7 mouse cellular contexts compared by ENCODE assay signal in genomic region chr11:98022253-98022554, GRCm38 (mm10). TPM values are rescaled to one million over a fixed set of nuclear protein-coding genes. Genes with fewer than 3 reads are reported as not detected.
A peak's percentile ranks its signal among the peaks of the same experiment; 100 is the strongest.
DNase-seq lines count a peak whose midpoint lies in the region; ATAC-seq and TF ChIP-seq lines count a peak whose summit lies in the region.

No protein-coding gene starts in this region.

- no peaks in the 10 kb centered on the region for H3K9me3 ChIP-seq in lung, postnatal 0 days (ENCODE audit: low read length)
- H3K9me3 ChIP-seq in forebrain, embryonic 11.5 days (ENCODE audit: control insufficient read depth, low read length), result no peaks in the 10 kb centered on the region
- H3K9me3 ChIP-seq in limb, embryonic 11.5 days (ENCODE audit: control insufficient read depth, low read length), result no peaks in the 10 kb centered on the region
- no peaks in the 10 kb centered on the region for H3K9me3 ChIP-seq in neural tube, embryonic 15.5 days (replicated peaks)

- H3K9ac ChIP-seq in lung, postnatal 0 days (replicated peaks; ENCODE audit: low read depth), result peak overlapping the region; percentile 50
- peak overlapping the region; percentile 85 for H3K9ac ChIP-seq in forebrain, embryonic 11.5 days (ENCODE audit: low read length)
- peak overlapping the region; percentile 83 for H3K9ac ChIP-seq in limb, embryonic 11.5 days (ENCODE audit: low read length)
- peak overlapping the region; percentile 99 for H3K9ac ChIP-seq in neural tube, embryonic 15.5 days (replicated peaks)

- no peak for TF ChIP-seq EP300 in lung, postnatal 0 days (IDR thresholded peaks at IDR 0.05)

- no peak for TF ChIP-seq CTCF in lung, postnatal 0 days (IDR thresholded peaks at IDR 0.05)

- peak overlapping the region; percentile 96 for H3K4me2 ChIP-seq in lung, postnatal 0 days (replicated peaks; ENCODE audit: low read depth, low read length)
- peak overlapping the region; percentile 94 for H3K4me2 ChIP-seq in forebrain, embryonic 11.5 days (ENCODE audit: low read depth, low read length, severe bottlenecking)
- H3K4me2 ChIP-seq in limb, embryonic 11.5 days (ENCODE audit: low read depth, severe bottlenecking), result peak overlapping the region; percentile 95
- H3K4me2 ChIP-seq in neural tube, embryonic 15.5 days, result peak overlapping the region; percentile 70

- no peaks in the 10 kb centered on the region for H3K36me3 ChIP-seq in lung, postnatal 0 days (ENCODE audit: insufficient read depth, low read length)
- H3K36me3 ChIP-seq in forebrain, embryonic 11.5 days (ENCODE audit: control insufficient read depth, insufficient read depth, low read length), result no peaks in the 10 kb centered on the region
- no peaks in the 10 kb centered on the region; the same call in 1 of the 2 replicates for H3K36me3 ChIP-seq in limb, embryonic 11.5 days (ENCODE audit: control insufficient read depth, insufficient read depth, low read length)
- H3K36me3 ChIP-seq in neural tube, embryonic 15.5 days, result peaks cover 13% of the 10 kb centered on the region

- H3K27ac ChIP-seq in lung, postnatal 0 days (ENCODE audit: low read length), result peak overlapping the region; percentile 85
- H3K27ac ChIP-seq in forebrain, embryonic 11.5 days (ENCODE audit: low read depth, low read length), result peak overlapping the region; percentile 80
- peak overlapping the region; percentile 83 for H3K27ac ChIP-seq in limb, embryonic 11.5 days (replicated peaks; ENCODE audit: low read depth, low read length)
- H3K27ac ChIP-seq in neural tube, embryonic 15.5 days (replicated peaks), result peak overlapping the region; percentile 97

- no peak for ATAC-seq in lung, postnatal 0 days
- ATAC-seq in forebrain, embryonic 11.5 days (replicated peaks; ENCODE audit: low FRiP score), result no peak; the same call in 1 of the 2 replicates
- peak; percentile 46; the same call in 1 of the 2 replicates for ATAC-seq in limb, embryonic 11.5 days (ENCODE audit: insufficient number of reproducible peaks, low FRiP score, low TSS enrichment, low read depth)
- ATAC-seq in neural tube, embryonic 15.5 days (ENCODE audit: low FRiP score), result peak; percentile 36; the same call in 1 of the 2 replicates
- ATAC-seq in inflammation-experienced regulatory T-cells, adult 6 months, result no peak

- no peaks in the 10 kb centered on the region for H3K27me3 ChIP-seq in lung, postnatal 0 days (replicated peaks; ENCODE audit: insufficient read depth, low read length)
- H3K27me3 ChIP-seq in forebrain, embryonic 11.5 days (ENCODE audit: control insufficient read depth, insufficient read depth, low read length), result no peaks in the 10 kb centered on the region
- no peaks in the 10 kb centered on the region for H3K27me3 ChIP-seq in limb, embryonic 11.5 days (ENCODE audit: control insufficient read depth, insufficient read depth, low read length)
- no peaks in the 10 kb centered on the region for H3K27me3 ChIP-seq in neural tube, embryonic 15.5 days (replicated peaks)

- peak overlapping the region; percentile 58 for H3K4me3 ChIP-seq in lung, postnatal 0 days (ENCODE audit: low read depth, low read length)
- H3K4me3 ChIP-seq in forebrain, embryonic 11.5 days (ENCODE audit: low read depth, low read length), result peak overlapping the region; percentile 77
- H3K4me3 ChIP-seq in limb, embryonic 11.5 days (ENCODE audit: low read depth, low read length), result peak overlapping the region; percentile 84
- H3K4me3 ChIP-seq in neural tube, embryonic 15.5 days (replicated peaks), result peak overlapping the region; percentile 97

- peaks cover 14% of the 10 kb centered on the region; the same call in 1 of the 2 replicates for H3K4me1 ChIP-seq in lung, postnatal 0 days (ENCODE audit: insufficient read depth, low read depth, low read length)
- peaks cover 20% of the 10 kb centered on the region for H3K4me1 ChIP-seq in forebrain, embryonic 11.5 days (replicated peaks; ENCODE audit: control insufficient read depth, insufficient read depth, low read length)
- H3K4me1 ChIP-seq in limb, embryonic 11.5 days (ENCODE audit: control insufficient read depth, insufficient read depth, low read length), result peaks cover 20% of the 10 kb centered on the region
- H3K4me1 ChIP-seq in neural tube, embryonic 15.5 days, result peaks cover 55% of the 10 kb centered on the region

- DNase-seq in lung, postnatal 0 days (ENCODE audit: low spot score), result no peak
- DNase-seq in lung, postnatal 10 days, result no peak
- DNase-seq in forebrain, embryonic 11.5 days (ENCODE audit: low spot score), result no peak
- DNase-seq in limb, embryonic 11.5 days (ENCODE audit: low spot score), result no peak
- DNase-seq in cerebellum, postnatal 14 days, result no peak

- under 1% methylated on average over 21 of the region's 23 CpGs for WGBS in lung, postnatal 0 days
- under 1% methylated on average over 22 of the region's 23 CpGs for WGBS in forebrain, embryonic 11.5 days
- 1% methylated on average over 23 of the region's 23 CpGs for WGBS in limb, embryonic 11.5 days
- 0% methylated on average over 22 of the region's 23 CpGs for WGBS in neural tube, embryonic 15.5 days

RNA-seq across cellular contexts. Expression of gene Cacnb1, which starts 0.6 kb away (rescaled TPM):
- polyA plus RNA-seq in lung, postnatal 0 days (2015; fragmentation: Nextera tagmentation; extraction: Ambion mirVana), result 3.5 and 4.0 TPM in 2 replicates
- 9.6 and 11.1 TPM in 2 replicates for polyA plus RNA-seq in forebrain, embryonic 11.5 days (2014; fragmentation: Nextera tagmentation; extraction: Ambion mirVana)
- 6.8 and 7.2 TPM in 2 replicates for polyA plus RNA-seq in limb, embryonic 11.5 days (2014; fragmentation: Nextera tagmentation; extraction: Ambion mirVana)
- polyA plus RNA-seq in neural tube, embryonic 15.5 days (2015; fragmentation: Nextera tagmentation; extraction: Ambion mirVana), result 50.9 and 63.0 TPM in 2 replicates
- polyA plus RNA-seq in inflammation-experienced regulatory T-cells, adult 6 months (2017; shearing (Covaris generic)), result 1 to 10 TPM; 1.5 to 2.7 (median 2.4) TPM

RNA-seq across cellular contexts. Expression of gene Rpl19, which starts 4.3 kb away (rescaled TPM):
- polyA plus RNA-seq in lung, postnatal 0 days (2015; fragmentation: Nextera tagmentation; extraction: Ambion mirVana), result 750 and 817 TPM in 2 replicates
- 897 and 919 TPM in 2 replicates for polyA plus RNA-seq in forebrain, embryonic 11.5 days (2014; fragmentation: Nextera tagmentation; extraction: Ambion mirVana)
- polyA plus RNA-seq in limb, embryonic 11.5 days (2014; fragmentation: Nextera tagmentation; extraction: Ambion mirVana), result 1,171 and 1,244 TPM in 2 replicates
- 655 and 750 TPM in 2 replicates for polyA plus RNA-seq in neural tube, embryonic 15.5 days (2015; fragmentation: Nextera tagmentation; extraction: Ambion mirVana)
- 1,000 to 10,000 TPM; 2,465 to 4,071 (median 3,234) TPM for polyA plus RNA-seq in inflammation-experienced regulatory T-cells, adult 6 months (2017; shearing (Covaris generic))

RNA-seq across cellular contexts. Expression of gene Arl5c, which starts 26.2 kb away (rescaled TPM):
- polyA plus RNA-seq in lung, postnatal 0 days (2015; fragmentation: Nextera tagmentation; extraction: Ambion mirVana), result 4.6 and 6.5 TPM in 2 replicates
- polyA plus RNA-seq in forebrain, embryonic 11.5 days (2014; fragmentation: Nextera tagmentation; extraction: Ambion mirVana), result 10.4 and 12.3 TPM in 2 replicates
- 9.5 and 9.9 TPM in 2 replicates for polyA plus RNA-seq in limb, embryonic 11.5 days (2014; fragmentation: Nextera tagmentation; extraction: Ambion mirVana)
- 11.8 and 14.0 TPM in 2 replicates for polyA plus RNA-seq in neural tube, embryonic 15.5 days (2015; fragmentation: Nextera tagmentation; extraction: Ambion mirVana)
- polyA plus RNA-seq in inflammation-experienced regulatory T-cells, adult 6 months (2017; shearing (Covaris generic)), result 10 to 100 TPM; 43.8 to 60.5 (median 53.2) TPM

RNA-seq across cellular contexts. Expression of gene Stac2, which starts 31.1 kb away (rescaled TPM):
- 0.10 and 0.11 TPM in 2 replicates for polyA plus RNA-seq in lung, postnatal 0 days (2015; fragmentation: Nextera tagmentation; extraction: Ambion mirVana)
- 0.81 and 0.86 TPM in 2 replicates for polyA plus RNA-seq in forebrain, embryonic 11.5 days (2014; fragmentation: Nextera tagmentation; extraction: Ambion mirVana)
- polyA plus RNA-seq in limb, embryonic 11.5 days (2014; fragmentation: Nextera tagmentation; extraction: Ambion mirVana), result 0.17 and 0.51 TPM in 2 replicates
- polyA plus RNA-seq in neural tube, embryonic 15.5 days (2015; fragmentation: Nextera tagmentation; extraction: Ambion mirVana), result 15.8 and 18.2 TPM in 2 replicates
- under 1 TPM in 1 of 3 experiments, not detected in 2; 0.23 TPM for polyA plus RNA-seq in inflammation-experienced regulatory T-cells, adult 6 months (2017; shearing (Covaris generic))

RNA-seq across cellular contexts. Expression of gene Plxdc1, which starts 36.0 kb away (rescaled TPM):
- 1.7 TPM in 2 replicates for polyA plus RNA-seq in lung, postnatal 0 days (2015; fragmentation: Nextera tagmentation; extraction: Ambion mirVana)
- polyA plus RNA-seq in forebrain, embryonic 11.5 days (2014; fragmentation: Nextera tagmentation; extraction: Ambion mirVana), result 0.20 TPM in 1 of 2 replicates, not detected in the other
- 0.15 TPM in 1 of 2 replicates, not detected in the other for polyA plus RNA-seq in limb, embryonic 11.5 days (2014; fragmentation: Nextera tagmentation; extraction: Ambion mirVana)
- 1.1 and 1.8 TPM in 2 replicates for polyA plus RNA-seq in neural tube, embryonic 15.5 days (2015; fragmentation: Nextera tagmentation; extraction: Ambion mirVana)
- polyA plus RNA-seq in inflammation-experienced regulatory T-cells, adult 6 months (2017; shearing (Covaris generic)), result 1 to 10 TPM; 1.1 to 8.5 (median 2.2) TPM

Comparison
In these comparisons a context has a peak if more than half of its experiments do, and no peak if none do; other contexts are left out.
1. ATAC-seq: peak in limb, embryonic 11.5 days (single experiment) and neural tube, embryonic 15.5 days (single experiment); none in lung, postnatal 0 days (single experiment), forebrain, embryonic 11.5 days (single experiment) and inflammation-experienced regulatory T-cells, adult 6 months (single experiment).
2. Peak in every context shown above with its lines, with median percentiles within 50 percentile points of each other: H3K27ac ChIP-seq, H3K4me2 ChIP-seq, H3K4me3 ChIP-seq and H3K9ac ChIP-seq.